Mouse (Mus musculus) limb, embryonic 11.5 days (tissue): ENCODE data around the gene Grm7. TPM values are rescaled to one million over a fixed set of nuclear protein-coding genes. Genes with fewer than 3 reads are reported as not detected.

Source experiments
- ATAC-seq: fragments of 200-750 bp; cut with Nextera tagmentation; 2 replicates; pipeline ENCODE4 v1.8.0; 2017; ENCODE audit warnings: low read depth; ENCODE audit not compliant: insufficient number of reproducible peaks, low FRiP score, low TSS enrichment
- DNase-seq: peaks from one replicate; pipeline ENCODE4 v3.0.0-alpha.2; 2015; ENCODE audit warnings: low spot score
- H3K27ac ChIP-seq: fragments of 300-500 bp; sonication (generic); replicated peaks from 2 replicates; pipeline ENCODE4 v1.5.1; 2014; ENCODE audit warnings: low read depth, mild to moderate bottlenecking, low read length
- H3K27me3 ChIP-seq: fragments of 300-500 bp; sonication (generic); 2 replicates; pipeline ENCODE4 v1.6.1; 2014; ENCODE audit warnings: mild to moderate bottlenecking, low read length, mixed read lengths; ENCODE audit not compliant: control insufficient read depth, insufficient read depth
- H3K36me3 ChIP-seq: fragments of 300-500 bp; sonication (generic); 2 replicates; pipeline ENCODE4 v1.6.1; 2014; ENCODE audit warnings: mild to moderate bottlenecking, low read length, moderate library complexity, mixed read lengths; ENCODE audit not compliant: control insufficient read depth, insufficient read depth
- H3K4me1 ChIP-seq: fragments of 300-500 bp; sonication (generic); 2 replicates; pipeline ENCODE4 v1.6.1; 2014; ENCODE audit warnings: low read length, mixed read lengths; ENCODE audit not compliant: control insufficient read depth, insufficient read depth
- H3K4me2 ChIP-seq: fragments of 300-500 bp; sonication (generic); 2 replicates; pipeline ENCODE4 v1.6.1; 2014; ENCODE audit warnings: low read depth, mild to moderate bottlenecking, moderate library complexity; ENCODE audit not compliant: severe bottlenecking
- H3K4me3 ChIP-seq: fragments of 300-500 bp; sonication (generic); 2 replicates; pipeline ENCODE4 v1.5.1; 2014; ENCODE audit warnings: low read depth, low read length
- H3K9ac ChIP-seq: fragments of 300-500 bp; sonication (generic); 2 replicates; pipeline ENCODE4 v1.6.1; 2014; ENCODE audit warnings: mild to moderate bottlenecking, low read length
- H3K9me3 ChIP-seq: fragments of 300-500 bp; sonication (generic); 2 replicates; pipeline ENCODE4 v1.6.1; 2016; ENCODE audit warnings: low read length; ENCODE audit not compliant: control insufficient read depth
- WGBS: fragments of 180-500 bp; shearing (Covaris S2); extraction: QIAGEN DNeasy Blood & Tissue Kit; methylation state at CpG from one replicate; pipeline ENCODE4 v1.1.7; 2014; 5-methylcytosine and 5-hydroxymethylcytosine counted together
- polyA plus RNA-seq: library from polyadenylated mRNA; unstranded; fragments of >200 nt; fragmentation: Nextera tagmentation; extraction: Ambion mirVana; gene quantifications from 2 replicates; pipeline ENCODE4 v1.2.1, GENCODE M21; 2014

Grm7 gene
- polyA plus RNA-seq, 1 experiment from 2014 or later: 0.15 TPM

DNA sequence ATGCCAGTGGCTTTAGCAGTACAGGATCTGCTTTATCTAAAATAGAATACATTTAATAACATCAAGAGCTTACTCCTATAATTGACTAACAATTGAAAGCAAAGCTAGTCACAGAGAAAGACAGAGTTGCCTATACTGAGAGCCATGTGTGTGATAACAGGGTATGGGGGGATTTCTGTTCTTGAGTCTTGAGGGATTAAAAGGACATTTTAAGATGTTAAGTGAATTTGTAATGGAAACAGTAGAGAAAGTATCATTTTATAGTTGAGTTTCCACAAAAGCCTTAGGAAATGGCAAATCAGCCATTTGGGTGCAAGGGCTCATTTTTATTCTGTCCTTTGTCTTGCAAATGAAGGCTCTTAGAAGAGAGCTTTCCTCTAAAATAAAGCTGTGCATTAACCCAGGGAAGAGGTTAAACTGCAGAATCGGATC, 140.1 kb downstream of the Grm7 start:
- Histone ChIP-seq H3K4me1 (no peaks in the 10 kb centered on the region), H3K9ac (no peak overlapping the region), H3K27ac (no peak overlapping the region), H3K36me3 (no peaks in the 10 kb centered on the region), H3K4me3 (no peak overlapping the region), H3K9me3 (no peaks in the 10 kb centered on the region), H3K27me3 (no peaks in the 10 kb centered on the region), H3K4me2 (no peak overlapping the region)
- WGBS: 63% methylated on average over 1 of the region's 1 CpGs
- ATAC-seq: no peak
- DNase-seq: no peak

- no peak overlapping the region for H3K4me2 ChIP-seq
- ATAC-seq: no peak
- H3K27ac ChIP-seq: no peak overlapping the region
- H3K4me1 ChIP-seq: no peaks in the 10 kb centered on the region
- 92% methylated on average over 2 of the region's 2 CpGs for WGBS
- no peaks in the 10 kb centered on the region for H3K27me3 ChIP-seq
- DNase-seq: no peak
- H3K4me3 ChIP-seq: no peak overlapping the region
- no peaks in the 10 kb centered on the region for H3K9me3 ChIP-seq
- H3K36me3 ChIP-seq: no peaks in the 10 kb centered on the region
- no peak overlapping the region for H3K9ac ChIP-seq
Observed at GRCm38 (mm10) chr6:110792696-110793095, 147.3 kb downstream of the Grm7 start.

- no peaks in the 10 kb centered on the region for H3K36me3 ChIP-seq
- WGBS: 75% methylated on average over 5 of the region's 5 CpGs
Observed at GRCm38 (mm10) chr6:110807481-110807880, 162.1 kb downstream of the Grm7 start.

DNA sequence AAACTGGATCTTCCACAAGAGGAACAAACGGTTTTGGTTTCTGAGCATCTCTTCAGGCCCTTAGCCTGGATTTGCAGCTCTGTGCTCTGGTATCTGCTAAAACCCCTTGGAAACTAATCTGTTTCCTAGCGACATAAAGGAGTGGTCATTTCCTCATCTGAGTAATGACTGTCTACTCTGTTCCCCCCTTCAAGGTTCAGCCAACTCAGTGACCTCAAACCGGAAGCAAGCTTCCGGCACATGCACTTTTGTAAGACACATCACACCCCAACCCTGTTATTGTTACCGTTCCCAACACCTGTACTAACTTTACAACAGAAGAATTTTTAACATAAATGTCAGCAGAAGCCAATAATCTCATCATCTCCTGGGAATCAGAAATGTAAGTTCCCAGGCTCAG, 166.8 kb downstream of the Grm7 start:
- Histone ChIP-seq H3K27ac (no peak overlapping the region), H3K9me3 (no peaks in the 10 kb centered on the region), H3K36me3 (no peaks in the 10 kb centered on the region), H3K4me1 (no peaks in the 10 kb centered on the region), H3K27me3 (no peaks in the 10 kb centered on the region), H3K4me3 (no peak overlapping the region), H3K9ac (no peak overlapping the region), H3K4me2 (no peak overlapping the region)
- 75% methylated on average over 5 of the region's 5 CpGs for WGBS
- ATAC-seq (no peak), DNase-seq (no peak)

More at GRCm38 (mm10) chr6:110807481-110807880, 162.1 kb downstream of the Grm7 start:
- H3K4me3 ChIP-seq: no peak overlapping the region
- H3K27me3 ChIP-seq: no peaks in the 10 kb centered on the region
- ATAC-seq: no peak
- H3K4me1 ChIP-seq: no peaks in the 10 kb centered on the region
- no peaks in the 10 kb centered on the region for H3K9me3 ChIP-seq
- H3K4me2 ChIP-seq: no peak overlapping the region
- H3K9ac ChIP-seq: no peak overlapping the region
- no peak overlapping the region for H3K27ac ChIP-seq
- no peak for DNase-seq

DNA sequence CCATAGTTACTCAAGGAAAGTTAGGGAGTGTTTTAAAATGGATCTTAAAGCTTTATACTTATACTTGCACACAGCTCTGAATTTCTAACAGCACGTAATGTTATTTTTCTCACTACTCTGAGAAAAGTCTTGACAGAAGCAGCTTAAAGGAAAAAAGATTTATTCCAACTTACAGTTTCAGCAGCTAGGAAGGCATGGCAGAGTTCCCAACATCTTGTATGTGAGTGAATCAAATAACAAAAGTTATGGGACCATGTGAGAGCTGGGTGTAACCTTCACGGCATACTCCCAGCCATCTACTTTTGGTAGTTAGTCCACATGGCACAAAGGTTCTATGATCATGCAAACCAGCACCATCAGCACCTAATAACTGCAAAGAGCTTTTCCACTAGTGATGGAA, 172.9 kb downstream of the Grm7 start:
- H3K4me3 ChIP-seq: no peak overlapping the region
- no peak overlapping the region for H3K4me2 ChIP-seq
- H3K36me3 ChIP-seq: no peaks in the 10 kb centered on the region
- no peaks in the 10 kb centered on the region for H3K9me3 ChIP-seq
- H3K27ac ChIP-seq: no peak overlapping the region
- H3K9ac ChIP-seq: no peak overlapping the region
- 96% methylated on average over 2 of the region's 2 CpGs for WGBS
- no peak for ATAC-seq
- H3K27me3 ChIP-seq: no peaks in the 10 kb centered on the region
- no peaks in the 10 kb centered on the region for H3K4me1 ChIP-seq
- DNase-seq: no peak

DNA sequence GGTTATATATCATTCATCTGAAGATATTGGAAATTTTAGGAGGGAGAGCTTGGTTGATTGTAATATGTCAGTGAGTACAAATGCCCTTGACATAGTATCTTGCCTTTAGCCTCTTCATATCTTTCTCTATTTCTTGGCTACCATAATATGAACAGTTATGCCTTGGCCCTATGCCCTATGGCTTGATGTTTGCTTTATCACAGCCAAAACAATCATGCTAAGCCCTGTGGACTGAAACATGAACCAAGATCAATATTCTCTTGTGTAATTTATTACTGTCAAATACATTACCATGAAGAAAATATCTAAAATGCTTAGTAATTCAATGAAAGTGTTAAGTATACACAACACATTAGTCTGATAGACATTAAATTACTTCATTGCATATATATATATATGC, 222.9 kb downstream of the Grm7 start:
- Histone ChIP-seq H3K9ac (no peak overlapping the region), H3K4me1 (no peaks in the 10 kb centered on the region), H3K27ac (no peak overlapping the region), H3K36me3 (no peaks in the 10 kb centered on the region), H3K4me2 (no peak overlapping the region), H3K4me3 (no peak overlapping the region), H3K9me3 (no peaks in the 10 kb centered on the region), H3K27me3 (no peaks in the 10 kb centered on the region)
- DNase-seq (no peak), ATAC-seq (no peak)

DNA sequence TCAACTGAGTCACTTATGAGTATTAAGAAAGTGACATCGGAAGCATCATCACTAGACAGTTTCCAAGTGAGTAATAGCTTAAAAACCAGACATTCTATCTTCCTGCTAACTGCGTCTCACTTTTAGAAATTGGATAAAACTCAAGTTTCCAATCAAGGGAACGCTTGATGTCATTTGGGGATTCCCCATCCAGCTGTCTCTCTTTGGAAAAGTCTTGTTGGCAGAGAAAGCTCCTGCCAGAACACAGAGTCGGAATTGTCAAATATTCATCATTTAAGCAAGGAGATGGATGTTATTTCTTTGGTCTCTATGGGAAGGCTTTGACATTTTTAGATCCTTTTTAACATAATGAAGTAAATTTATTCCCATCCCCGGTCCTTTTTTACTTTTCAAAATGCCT, 336.6 kb downstream of the Grm7 start:
- Histone ChIP-seq H3K9ac (no peak overlapping the region), H3K4me1 (no peaks in the 10 kb centered on the region), H3K36me3 (no peaks in the 10 kb centered on the region), H3K9me3 (no peaks in the 10 kb centered on the region), H3K27me3 (no peaks in the 10 kb centered on the region), H3K4me3 (no peak overlapping the region), H3K27ac (no peak overlapping the region), H3K4me2 (no peak overlapping the region)
- ATAC-seq (no peak), DNase-seq (no peak)
- WGBS: 84% methylated on average over 5 of the region's 5 CpGs

GRCm38 (mm10) chr6:111039099-111039498, 393.7 kb downstream of the Grm7 start:
- 72% methylated on average over 2 of the region's 2 CpGs for WGBS

DNA sequence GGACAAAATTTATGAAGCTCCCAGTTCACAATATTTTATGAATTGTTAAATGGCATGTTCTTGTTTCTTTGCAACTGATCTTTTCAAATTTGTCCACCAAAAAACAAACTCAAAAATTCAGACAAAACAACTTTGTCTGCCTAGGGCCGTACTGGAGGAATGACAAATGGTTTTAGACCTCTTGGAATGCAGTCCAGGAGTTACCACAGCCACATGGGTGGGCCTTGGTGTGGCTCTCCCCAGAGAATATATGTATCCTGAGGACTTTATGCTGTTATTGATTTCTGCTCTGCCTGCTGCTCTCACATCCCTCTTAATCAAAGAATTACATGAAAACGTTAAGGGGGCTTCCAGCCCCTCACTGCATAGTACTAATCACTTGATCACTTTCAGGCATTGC, 400.5 kb downstream of the Grm7 start:
- H3K27ac ChIP-seq: no peak overlapping the region
- H3K4me1 ChIP-seq: no peaks in the 10 kb centered on the region
- no peak for DNase-seq
- H3K27me3 ChIP-seq: no peaks in the 10 kb centered on the region
- H3K4me2 ChIP-seq: no peak overlapping the region
- ATAC-seq: no peak
- H3K36me3 ChIP-seq: no peaks in the 10 kb centered on the region
- H3K4me3 ChIP-seq: no peak overlapping the region
- no peak overlapping the region for H3K9ac ChIP-seq
- 56% methylated on average over 2 of the region's 2 CpGs for WGBS
- H3K9me3 ChIP-seq: no peaks in the 10 kb centered on the region

More at GRCm38 (mm10) chr6:111039099-111039498, 393.7 kb downstream of the Grm7 start:
- no peak overlapping the region for H3K4me3 ChIP-seq
- no peaks in the 10 kb centered on the region for H3K27me3 ChIP-seq
- ATAC-seq: no peak
- H3K36me3 ChIP-seq: no peaks in the 10 kb centered on the region
- no peak overlapping the region for H3K27ac ChIP-seq
- H3K4me2 ChIP-seq: no peak overlapping the region
- H3K9ac ChIP-seq: no peak overlapping the region
- H3K4me1 ChIP-seq: no peaks in the 10 kb centered on the region
- H3K9me3 ChIP-seq: no peaks in the 10 kb centered on the region
- DNase-seq: no peak
